Mouse (Mus musculus): ENCODE measurements around the gene Ubtd2. TPM values are rescaled to one million over a fixed set of nuclear protein-coding genes. Genes with fewer than 3 reads are reported as not detected.
A peak's percentile ranks its signal among the peaks of the same experiment; 100 is the strongest.

Gene Ubtd2
- total RNA-seq, 4 experiments from 2014 or later: 6.3 to 7.2 (median 6.6) TPM

GRCm38 (mm10) chr11:32544041-32544440 lies 88.9 kb downstream of the Ubtd2 start:
- DNase-seq (ENCODE audit: low spot score in 2 of 2): no peak

- no peak for DNase-seq (ENCODE audit: low spot score in 2 of 2)
Measured at GRCm38 (mm10) chr11:32544497-32544896, 89.3 kb downstream of the Ubtd2 start.

- DNase-seq (ENCODE audit: low spot score in 2 of 2): no peak
Measured at GRCm38 (mm10) chr11:32545605-32546004, 90.4 kb downstream of the Ubtd2 start.

- peak; percentile 53 to 73 for DNase-seq (ENCODE audit: low spot score in 2 of 2)
Measured at GRCm38 (mm10) chr11:32546483-32546882, 91.3 kb downstream of the Ubtd2 start.

- no peak for DNase-seq (ENCODE audit: low spot score in 2 of 2)
Measured at GRCm38 (mm10) chr11:32547391-32547947, 92.3 kb downstream of the Ubtd2 start.

- DNase-seq (ENCODE audit: low spot score in 2 of 2): no peak
Measured at GRCm38 (mm10) chr11:32548240-32548639, 93.1 kb downstream of the Ubtd2 start.

GRCm38 (mm10) chr11:32549236-32549635 lies 94.1 kb downstream of the Ubtd2 start:
- no peak for DNase-seq (ENCODE audit: low spot score in 2 of 2)

GRCm38 (mm10) chr11:32550102-32550501 lies 94.9 kb downstream of the Ubtd2 start:
- no peak for DNase-seq (ENCODE audit: low spot score in 2 of 2)

- DNase-seq (ENCODE audit: low spot score in 2 of 2): no peak
Measured at GRCm38 (mm10) chr11:32551056-32551455, 95.9 kb downstream of the Ubtd2 start.

GRCm38 (mm10) chr11:32551579-32552297 lies 96.6 kb downstream of the Ubtd2 start:
- DNase-seq (ENCODE audit: low spot score in 2 of 2): no peak

GRCm38 (mm10) chr11:32552401-32553090 lies 97.4 kb downstream of the Ubtd2 start:
- DNase-seq (ENCODE audit: low spot score in 2 of 2): no peak

- no peak for DNase-seq (ENCODE audit: low spot score in 2 of 2)
Measured at GRCm38 (mm10) chr11:32553311-32554140, 98.4 kb downstream of the Ubtd2 start.

GRCm38 (mm10) chr11:32554141-32555091 lies 99.2 kb downstream of the Ubtd2 start:
- DNase-seq (ENCODE audit: low spot score in 2 of 2): no peak

GRCm38 (mm10) chr11:32555103-32555689 lies 100.0 kb downstream of the Ubtd2 start:
- DNase-seq (ENCODE audit: low spot score in 2 of 2): no peak

- no peak for DNase-seq (ENCODE audit: low spot score in 2 of 2)
Measured at GRCm38 (mm10) chr11:32556333-32556990, 101.3 kb downstream of the Ubtd2 start.

GRCm38 (mm10) chr11:32558026-32558425 lies 102.9 kb downstream of the Ubtd2 start:
- no peak for DNase-seq (ENCODE audit: low spot score in 2 of 2)

- no peak for DNase-seq (ENCODE audit: low spot score in 2 of 2)
Measured at GRCm38 (mm10) chr11:32558677-32559076, 103.5 kb downstream of the Ubtd2 start.

- no peak for DNase-seq (ENCODE audit: low spot score in 2 of 2)
Measured at GRCm38 (mm10) chr11:32560015-32560770, 105.0 kb downstream of the Ubtd2 start.
